In the genomic region with DNA sequence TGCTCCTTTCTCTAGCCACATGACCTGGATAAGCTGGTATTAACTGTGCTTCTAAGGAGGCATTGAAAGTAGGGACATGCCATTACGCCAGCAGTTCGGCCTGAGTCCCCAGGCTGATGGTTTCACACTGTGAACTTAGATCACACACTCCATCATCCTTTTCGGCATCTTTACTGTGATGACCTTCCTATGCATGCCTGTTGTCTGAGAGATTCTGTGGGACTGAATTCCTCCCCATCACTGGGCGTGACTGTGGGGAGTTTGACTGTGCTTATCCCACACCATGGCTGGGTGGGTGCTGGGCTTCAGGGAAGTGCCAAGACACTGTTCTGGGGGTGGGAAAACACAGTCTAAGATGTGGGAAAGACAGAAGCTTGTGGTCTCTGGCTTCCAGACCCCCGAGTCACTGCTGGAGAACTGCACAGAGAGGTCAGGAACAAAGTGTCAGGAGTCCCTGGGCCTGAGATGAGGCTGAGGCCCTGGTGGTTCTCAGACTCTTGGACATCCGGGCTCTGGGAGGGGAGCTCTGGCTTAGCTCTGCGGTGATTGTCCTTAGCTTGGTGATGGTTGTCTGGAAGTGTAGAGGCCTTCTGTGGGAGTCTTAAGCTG, we compare ENCODE assay signal across 21 mouse cellular contexts.
A peak's percentile ranks its signal among the peaks of the same experiment; 100 is the strongest.
DNase-seq lines count a peak whose midpoint lies in the region; ATAC-seq lines count a peak whose summit lies in the region.
"Had no signal": no experiment of that assay in that cellular context is flagged by ENCODE, and none has a peak within 500 bp of the region (broad histone marks: within the 10 kb centered on the region; RNA-seq: fewer than 3 reads in every experiment).

No protein-coding gene starts in this region.

- H3K27me3 ChIP-seq in embryonic facial prominence, embryonic 11.5 days (ENCODE audit: control insufficient read depth, insufficient read depth, low read length): no peaks in the 10 kb centered on the region
- H3K27me3 ChIP-seq in embryonic facial prominence, embryonic 10.5 days (replicated peaks; ENCODE audit: low read depth, poor library complexity, severe bottlenecking): peaks cover 43% of the 10 kb centered on the region
- H3K27me3 ChIP-seq in hindbrain, embryonic 11.5 days (ENCODE audit: control insufficient read depth, insufficient read depth, low read length): 0 out of 2 replicates have a peak, but pooled peaks cover 2% of the 10 kb centered on the region
- peaks cover 9% of the 10 kb centered on the region; the same call in 1 of the 2 replicates for H3K27me3 ChIP-seq in hindbrain, embryonic 13.5 days
- no peaks in the 10 kb centered on the region for H3K27me3 ChIP-seq in neural tube, embryonic 11.5 days (ENCODE audit: control insufficient read depth, insufficient read depth, low read length)
- H3K27me3 ChIP-seq: embryonic facial prominence, embryonic 15.5 days; hindbrain, embryonic 15.5 days; limb, embryonic 12.5 days; liver, embryonic 13.5 days; lung, embryonic 15.5 days had no signal

- no peaks in the 10 kb centered on the region for H3K36me3 ChIP-seq in embryonic facial prominence, embryonic 11.5 days (replicated peaks; ENCODE audit: control insufficient read depth, insufficient read depth, low read depth, low read length)
- no peaks in the 10 kb centered on the region for H3K36me3 ChIP-seq in embryonic facial prominence, embryonic 10.5 days (replicated peaks)
- no peaks in the 10 kb centered on the region for H3K36me3 ChIP-seq in hindbrain, embryonic 11.5 days (ENCODE audit: control insufficient read depth, insufficient read depth, low read length)
- no peaks in the 10 kb centered on the region for H3K36me3 ChIP-seq in hindbrain, embryonic 13.5 days
- no peaks in the 10 kb centered on the region for H3K36me3 ChIP-seq in neural tube, embryonic 11.5 days (ENCODE audit: control insufficient read depth, insufficient read depth, low read length)
- H3K36me3 ChIP-seq: embryonic facial prominence, embryonic 15.5 days; hindbrain, embryonic 15.5 days; limb, embryonic 12.5 days; liver, embryonic 13.5 days; lung, embryonic 15.5 days had no signal

- no peak overlapping the region for H3K4me2 ChIP-seq in embryonic facial prominence, embryonic 11.5 days (ENCODE audit: low read depth, low read length)
- no peak overlapping the region for H3K4me2 ChIP-seq in hindbrain, embryonic 11.5 days (replicated peaks; ENCODE audit: low read depth, low read length)
- no peak overlapping the region for H3K4me2 ChIP-seq in hindbrain, embryonic 13.5 days
- H3K4me2 ChIP-seq in neural tube, embryonic 11.5 days (ENCODE audit: low read depth): no peak overlapping the region
- H3K4me2 ChIP-seq: embryonic facial prominence, embryonic 15.5 days; hindbrain, embryonic 15.5 days; limb, embryonic 12.5 days; liver, embryonic 13.5 days; lung, embryonic 15.5 days had no signal

- ATAC-seq in embryonic facial prominence, embryonic 11.5 days (replicated peaks; ENCODE audit: insufficient number of reproducible peaks, low FRiP score, low TSS enrichment, low read depth): 0 out of 2 replicates have a peak, but pooled peaks have one; percentile 19
- ATAC-seq in hindbrain, embryonic 11.5 days (ENCODE audit: low FRiP score): peak; percentile 37
- no peak for ATAC-seq in hindbrain, embryonic 13.5 days (ENCODE audit: low FRiP score)
- ATAC-seq in neural tube, embryonic 11.5 days (ENCODE audit: insufficient read depth, low FRiP score, low TSS enrichment): 0 out of 2 replicates have a peak, but pooled peaks have one; percentile 7
- no peak for ATAC-seq in CD4-positive, CD25-positive, alpha-beta regulatory T cell, adult 4 months
- ATAC-seq: activated CD4-positive, CD25-positive, alpha-beta regulatory T cell, adult 4 months had no signal

- no peak for DNase-seq in embryonic facial prominence, embryonic 11.5 days (ENCODE audit: low spot score)
- DNase-seq in embryonic facial prominence, embryonic 10.5 days (ENCODE audit: low spot score): no peak
- peak; percentile 18 for DNase-seq in hindbrain, embryonic 11.5 days (ENCODE audit: low spot score)
- DNase-seq in neural tube, embryonic 11.5 days (ENCODE audit: low spot score): no peak
- DNase-seq in neural tube, embryonic 10.5 days (ENCODE audit: extremely low spot score, low spot score): no peak
- no peak for DNase-seq in cerebellum, adult 9-10 months
- DNase-seq: adrenal gland, postnatal 14 days; cerebellum, adult 11-12 months; cerebellum, postnatal 36 days; heart, adult 18-20 months; kidney, adult 11 months; liver, embryonic 13.5 days; thymus, postnatal 4 days had no signal

- 54% methylated on average over 7 of the region's 7 CpGs for WGBS in embryonic facial prominence, embryonic 11.5 days
- 43% methylated on average over 7 of the region's 7 CpGs for WGBS in embryonic facial prominence, embryonic 10.5 days
- 43% methylated on average over 7 of the region's 7 CpGs for WGBS in hindbrain, embryonic 11.5 days
- 32% methylated on average over 7 of the region's 7 CpGs for WGBS in hindbrain, embryonic 13.5 days
- 54% methylated on average over 7 of the region's 7 CpGs for WGBS in neural tube, embryonic 11.5 days

- H3K9me3 ChIP-seq in embryonic facial prominence, embryonic 11.5 days (replicated peaks; ENCODE audit: control insufficient read depth, low read length): no peaks in the 10 kb centered on the region
- H3K9me3 ChIP-seq in embryonic facial prominence, embryonic 10.5 days: no peaks in the 10 kb centered on the region
- H3K9me3 ChIP-seq in hindbrain, embryonic 11.5 days (ENCODE audit: control insufficient read depth, low read length): no peaks in the 10 kb centered on the region
- H3K9me3 ChIP-seq in hindbrain, embryonic 13.5 days: no peaks in the 10 kb centered on the region
- H3K9me3 ChIP-seq in neural tube, embryonic 11.5 days (ENCODE audit: control insufficient read depth, low read length): no peaks in the 10 kb centered on the region
- H3K9me3 ChIP-seq: embryonic facial prominence, embryonic 15.5 days; hindbrain, embryonic 15.5 days; limb, embryonic 12.5 days; liver, embryonic 13.5 days; lung, embryonic 15.5 days had no signal

- no peak overlapping the region for H3K4me3 ChIP-seq in embryonic facial prominence, embryonic 11.5 days (ENCODE audit: low read depth, low read length)
- no peak overlapping the region for H3K4me3 ChIP-seq in embryonic facial prominence, embryonic 10.5 days
- no peak overlapping the region for H3K4me3 ChIP-seq in hindbrain, embryonic 11.5 days (ENCODE audit: low read depth, low read length)
- H3K4me3 ChIP-seq in hindbrain, embryonic 13.5 days: no peak overlapping the region
- H3K4me3 ChIP-seq in neural tube, embryonic 11.5 days (ENCODE audit: low read depth, low read length): no peak overlapping the region
- H3K4me3 ChIP-seq: embryonic facial prominence, embryonic 15.5 days; hindbrain, embryonic 15.5 days; left cerebral cortex, adult 2 months; limb, embryonic 12.5 days; liver, embryonic 13.5 days; lung, embryonic 15.5 days had no signal

- no peaks in the 10 kb centered on the region for H3K4me1 ChIP-seq in embryonic facial prominence, embryonic 11.5 days (ENCODE audit: control insufficient read depth, insufficient read depth, low read length)
- peaks cover 20% of the 10 kb centered on the region for H3K4me1 ChIP-seq in embryonic facial prominence, embryonic 10.5 days
- 0 out of 2 replicates have a peak, but pooled peaks cover 2% of the 10 kb centered on the region for H3K4me1 ChIP-seq in hindbrain, embryonic 11.5 days (replicated peaks; ENCODE audit: control insufficient read depth, insufficient read depth, low read length)
- peaks cover 13% of the 10 kb centered on the region for H3K4me1 ChIP-seq in hindbrain, embryonic 13.5 days (replicated peaks)
- peaks cover 10% of the 10 kb centered on the region for H3K4me1 ChIP-seq in neural tube, embryonic 11.5 days (ENCODE audit: control insufficient read depth, insufficient read depth, low read length)
- H3K4me1 ChIP-seq: limb, embryonic 12.5 days; lung, embryonic 15.5 days had no signal

- no peak overlapping the region for H3K27ac ChIP-seq in embryonic facial prominence, embryonic 11.5 days (replicated peaks; ENCODE audit: low read depth, low read length)
- no peak overlapping the region for H3K27ac ChIP-seq in embryonic facial prominence, embryonic 10.5 days (replicated peaks)
- H3K27ac ChIP-seq in hindbrain, embryonic 11.5 days (ENCODE audit: low read depth, low read length): no peak overlapping the region
- no peak overlapping the region for H3K27ac ChIP-seq in hindbrain, embryonic 13.5 days
- no peak overlapping the region for H3K27ac ChIP-seq in neural tube, embryonic 11.5 days (ENCODE audit: low read depth, low read length)
- H3K27ac ChIP-seq: embryonic facial prominence, embryonic 15.5 days; hindbrain, embryonic 15.5 days; left cerebral cortex, adult 2 months; limb, embryonic 12.5 days; liver, embryonic 13.5 days; lung, embryonic 15.5 days had no signal

- no peak overlapping the region for H3K9ac ChIP-seq in embryonic facial prominence, embryonic 11.5 days (replicated peaks; ENCODE audit: low read length)
- H3K9ac ChIP-seq in hindbrain, embryonic 11.5 days (ENCODE audit: low read depth, low read length): no peak overlapping the region
- H3K9ac ChIP-seq in hindbrain, embryonic 13.5 days: no peak overlapping the region
- H3K9ac ChIP-seq in neural tube, embryonic 11.5 days (ENCODE audit: low read length): no peak overlapping the region
- H3K9ac ChIP-seq: embryonic facial prominence, embryonic 15.5 days; hindbrain, embryonic 15.5 days; limb, embryonic 12.5 days; liver, embryonic 13.5 days; lung, embryonic 15.5 days had no signal

Comparison
In these comparisons a context has a peak if more than half of its experiments do, and no peak if none do; other contexts are left out.
1. ATAC-seq: peak in embryonic facial prominence, embryonic 11.5 days (single experiment), hindbrain, embryonic 11.5 days (single experiment) and neural tube, embryonic 11.5 days (single experiment); none in hindbrain, embryonic 13.5 days (single experiment) and CD4-positive, CD25-positive, alpha-beta regulatory T cell, adult 4 months (single experiment).